Mouse (Mus musculus): Measurements from ENCODE around the gene Prpf3. TPM values are rescaled to one million over a fixed set of nuclear protein-coding genes. Genes with fewer than 3 reads are reported as not detected.

The Prpf3 gene
- polyA plus RNA-seq, 1 experiment from 2014 or later, result 51.5 TPM

DNA sequence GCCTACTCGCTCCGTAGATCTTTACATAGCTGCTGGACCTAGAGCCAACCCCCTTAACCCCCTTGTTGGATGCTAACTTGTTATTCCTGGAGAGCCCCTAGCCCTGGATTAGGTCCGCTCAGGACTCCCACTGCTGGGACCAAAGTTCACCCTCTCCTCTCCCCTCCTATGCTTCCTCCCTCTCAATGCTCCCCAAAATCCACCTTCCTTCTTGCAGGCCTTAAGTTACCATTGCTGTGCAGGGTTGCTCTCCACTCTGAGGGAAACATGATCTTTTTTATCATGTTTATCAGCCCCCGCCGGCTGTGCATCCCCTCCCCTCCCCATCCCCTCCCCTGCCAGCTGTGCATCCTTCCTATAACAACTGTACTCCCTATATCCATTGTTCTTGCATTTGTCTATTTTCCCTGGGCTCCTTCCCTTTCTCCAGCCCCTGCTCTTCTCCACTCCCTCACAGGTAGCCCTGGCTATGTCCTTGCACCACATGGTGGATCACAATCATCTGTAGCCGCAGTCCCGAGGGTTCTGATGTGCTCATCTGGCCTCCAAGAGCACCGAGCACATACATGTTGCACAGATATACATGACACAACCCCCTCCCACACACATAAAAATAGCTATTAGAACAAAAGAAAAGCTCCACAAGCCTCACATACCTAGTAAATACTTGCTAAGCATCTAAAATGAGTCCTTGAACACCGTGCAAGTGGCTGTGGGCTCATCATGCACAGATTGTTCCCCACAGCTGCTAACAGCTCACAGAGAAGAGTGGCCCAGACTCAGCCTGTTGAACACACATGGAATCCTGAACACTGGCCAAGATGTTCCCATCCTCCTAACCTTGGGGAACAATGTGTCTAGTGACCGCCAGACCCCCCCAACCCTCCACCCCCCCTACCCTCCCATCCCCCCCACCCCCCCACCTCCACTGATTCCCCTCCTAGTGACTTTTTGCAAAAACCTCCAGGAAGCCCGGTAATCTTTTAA is 36.7 kb upstream of the Prpf3 start:
- Histone ChIP-seq H3K4me3 (peak overlapping the region; percentile 77), H3K36me3 (peaks cover 8% of the 10 kb centered on the region), H3K27me3 (ENCODE audit: insufficient read depth, poor library complexity, severe bottlenecking) (no peaks in the 10 kb centered on the region), H3K27ac (peak overlapping the region; percentile 87), H3K9me3 (no peaks in the 10 kb centered on the region), H3K4me1 (replicated peaks) (peaks cover 44% of the 10 kb centered on the region)
- 38% methylated on average over 11 of the region's 11 CpGs for WGBS
- no peak for DNase-seq (ENCODE audit: low spot score)

DNA sequence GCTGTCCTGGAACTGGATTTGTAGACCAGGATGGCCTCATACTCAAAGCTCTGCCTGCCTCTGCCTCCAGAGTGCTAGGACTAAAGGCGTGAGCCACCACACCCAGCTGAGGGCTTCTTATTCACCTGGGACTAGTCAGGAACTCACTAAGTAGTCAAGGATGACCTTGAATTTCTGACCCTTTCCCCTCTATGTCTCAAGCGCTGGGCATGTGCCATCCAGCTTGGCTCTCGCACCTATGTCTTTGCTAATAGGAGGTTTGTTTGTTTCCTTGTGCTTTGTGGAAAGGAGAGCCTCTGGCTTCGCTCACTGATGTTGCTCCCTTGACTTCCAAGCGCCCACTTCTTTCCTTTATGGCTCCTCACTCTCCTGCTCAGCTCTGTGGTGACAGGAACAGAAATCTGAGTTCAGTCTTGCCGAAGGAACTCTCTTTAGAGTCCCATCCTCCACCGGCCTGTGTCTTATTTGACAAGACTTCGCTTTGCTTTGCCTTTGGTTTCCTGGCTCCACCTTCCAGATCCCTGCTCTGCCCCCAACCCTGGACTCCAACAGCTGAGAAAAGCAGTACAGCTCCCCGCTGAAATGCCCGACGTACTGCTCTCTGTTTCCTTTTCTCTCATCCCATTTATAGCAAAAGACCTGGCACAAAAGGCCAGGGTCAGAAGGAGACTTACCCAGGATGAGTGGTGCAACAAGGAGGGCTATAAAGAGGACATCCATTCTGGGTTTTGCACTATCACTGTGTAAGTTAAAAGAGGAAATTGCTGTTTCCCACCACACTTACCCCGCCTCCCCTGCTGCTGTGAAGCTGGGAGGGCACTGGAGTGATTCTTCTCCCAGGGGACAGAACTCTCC is 35.8 kb upstream of the Prpf3 start, which contains the start of gene BC028528:
BC028528 (minus strand) TSS at position 795 of the 855 bp plus-strand sequence.
- peaks cover 44% of the 10 kb centered on the region for H3K4me1 ChIP-seq (replicated peaks)
- H3K27ac ChIP-seq, result peak within 1 kb of the TSS; percentile 87
- H3K4me3 ChIP-seq, result peak within 1 kb of the TSS; percentile 77
- no peaks in the 10 kb centered on the region for H3K27me3 ChIP-seq (ENCODE audit: insufficient read depth, poor library complexity, severe bottlenecking)
- DNase-seq (ENCODE audit: low spot score), result peak; percentile 34
- 21% methylated on average over 12 of the region's 12 CpGs for WGBS
- no peaks in the 10 kb centered on the region for H3K9me3 ChIP-seq
- H3K36me3 ChIP-seq, result peaks cover 7% of the 10 kb centered on the region; the same call in 1 of the 2 replicates

DNA sequence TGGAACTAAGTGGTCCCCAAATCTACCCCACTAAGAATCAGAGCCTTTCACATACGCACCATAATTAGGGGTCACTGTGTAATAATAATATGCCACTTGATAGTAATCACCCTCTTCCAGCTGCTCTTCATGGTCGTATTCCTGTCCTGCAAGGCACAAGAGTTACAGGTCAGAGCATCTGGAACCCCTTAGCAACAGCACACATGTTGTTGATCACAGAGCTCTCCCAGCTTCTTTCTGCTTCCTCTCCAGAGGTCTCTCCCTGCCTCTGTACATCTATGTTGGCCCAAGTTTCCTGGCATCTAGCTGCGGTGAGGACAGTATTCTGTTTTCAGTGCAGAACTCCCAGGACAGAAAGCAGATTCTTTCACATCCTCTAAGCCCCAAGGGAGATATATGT is 34.0 kb upstream of the Prpf3 start:
- 76% methylated on average over 3 of the region's 3 CpGs for WGBS
- H3K27me3 ChIP-seq (ENCODE audit: insufficient read depth, poor library complexity, severe bottlenecking), result no peaks in the 10 kb centered on the region
- H3K36me3 ChIP-seq, result no peaks in the 10 kb centered on the region
- peaks cover 33% of the 10 kb centered on the region for H3K4me1 ChIP-seq (replicated peaks)
- no peak overlapping the region for H3K27ac ChIP-seq
- DNase-seq (ENCODE audit: low spot score), result no peak
- H3K4me3 ChIP-seq, result no peak overlapping the region
- no peaks in the 10 kb centered on the region for H3K9me3 ChIP-seq

DNA sequence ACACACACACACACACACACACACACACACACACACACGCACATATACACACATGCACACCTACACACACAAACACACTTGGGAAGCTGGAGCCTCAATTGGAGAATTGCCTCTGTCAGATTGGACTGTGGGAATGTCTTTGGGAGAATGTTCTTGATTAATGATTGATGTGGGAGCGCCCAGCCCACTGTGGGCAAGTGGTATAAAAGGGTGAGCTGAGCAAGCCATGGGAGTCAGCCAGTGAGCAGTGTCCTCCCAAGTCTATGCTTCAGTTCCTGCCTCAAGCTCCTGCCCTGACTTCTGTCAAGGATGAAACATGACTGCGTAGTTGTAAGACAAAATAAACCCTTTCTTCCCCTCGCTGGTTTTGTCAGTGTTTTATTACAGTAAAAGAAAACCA is 31.9 kb upstream of the Prpf3 start:
- 83% methylated on average over 4 of the region's 4 CpGs for WGBS

DNA sequence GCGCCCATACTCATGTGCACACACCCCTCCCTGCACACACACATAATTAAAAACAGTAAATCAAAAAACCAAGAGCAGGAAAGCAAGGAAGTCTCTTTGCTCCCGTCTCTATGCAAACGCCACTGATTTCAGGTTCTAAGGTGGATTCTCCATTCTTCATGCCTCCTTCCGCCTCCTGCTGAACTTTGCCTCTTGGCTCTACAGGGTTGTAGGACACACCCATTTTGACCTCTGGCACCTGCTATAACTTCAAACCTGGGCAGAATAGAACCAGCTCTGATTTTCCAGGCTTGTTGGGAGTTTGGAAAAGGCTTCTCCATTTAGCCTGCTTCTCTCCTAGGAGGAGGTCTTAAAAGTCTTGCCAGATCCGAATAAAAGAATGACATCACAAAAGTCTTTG is 28.7 kb upstream of the Prpf3 start:
- Histone ChIP-seq H3K9me3 (no peaks in the 10 kb centered on the region), H3K27ac (no peak overlapping the region), H3K4me1 (replicated peaks) (peaks cover 22% of the 10 kb centered on the region), H3K4me3 (no peak overlapping the region), H3K36me3 (no peaks in the 10 kb centered on the region), H3K27me3 (ENCODE audit: insufficient read depth, poor library complexity, severe bottlenecking) (peaks cover 3% of the 10 kb centered on the region; the same call in 1 of the 2 replicates)
- 86% methylated on average over 5 of the region's 5 CpGs for WGBS
- DNase-seq (ENCODE audit: low spot score), result no peak

More for the DNA sequence above, 31.9 kb upstream of the Prpf3 start:
- H3K4me1 ChIP-seq (replicated peaks), result peaks cover 23% of the 10 kb centered on the region
- H3K27ac ChIP-seq, result no peak overlapping the region
- no peaks in the 10 kb centered on the region for H3K36me3 ChIP-seq
- H3K9me3 ChIP-seq, result no peaks in the 10 kb centered on the region
- no peaks in the 10 kb centered on the region for H3K27me3 ChIP-seq (ENCODE audit: insufficient read depth, poor library complexity, severe bottlenecking)
- no peak for DNase-seq (ENCODE audit: low spot score)
- no peak overlapping the region for H3K4me3 ChIP-seq

DNA sequence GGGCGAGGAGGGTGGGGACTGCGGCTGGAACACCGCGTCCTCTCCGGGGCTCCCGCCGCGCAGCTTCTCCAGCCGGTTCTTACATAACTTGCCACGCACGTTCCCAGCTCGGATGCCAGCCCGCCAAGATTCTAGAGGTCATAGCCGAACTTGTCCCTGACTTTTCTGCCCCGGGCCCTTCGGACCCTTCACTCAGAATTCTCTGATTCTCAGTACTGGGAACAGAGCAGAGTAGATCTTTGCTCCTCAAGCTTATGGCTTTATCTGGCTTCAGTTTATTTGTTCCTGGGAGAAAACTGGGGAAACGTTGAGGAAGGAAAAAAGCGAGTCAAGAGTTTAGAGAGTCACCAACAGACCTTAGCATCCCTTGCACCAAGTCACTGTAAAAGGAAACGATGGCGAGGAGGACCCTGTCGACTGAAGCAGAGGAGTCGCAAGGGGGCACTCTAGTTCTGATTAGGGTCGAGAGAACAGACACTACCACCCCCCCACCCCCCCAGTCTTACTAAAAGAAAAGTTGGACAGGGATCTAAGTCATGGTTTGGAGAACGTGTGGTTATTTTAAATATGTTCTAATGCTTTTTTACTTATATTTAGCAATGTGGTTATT is 27.2 kb upstream of the Prpf3 start:
- 2% methylated on average over 24 of the region's 24 CpGs for WGBS
- peaks cover 22% of the 10 kb centered on the region for H3K4me1 ChIP-seq (replicated peaks)
- H3K27me3 ChIP-seq (ENCODE audit: insufficient read depth, poor library complexity, severe bottlenecking), result peaks cover 3% of the 10 kb centered on the region; the same call in 1 of the 2 replicates
- DNase-seq (ENCODE audit: low spot score), result peak; percentile 61
- H3K4me3 ChIP-seq, result peak overlapping the region; percentile 67
- H3K27ac ChIP-seq, result peak overlapping the region; percentile 81
- H3K9me3 ChIP-seq, result no peaks in the 10 kb centered on the region
- H3K36me3 ChIP-seq, result no peaks in the 10 kb centered on the region

DNA sequence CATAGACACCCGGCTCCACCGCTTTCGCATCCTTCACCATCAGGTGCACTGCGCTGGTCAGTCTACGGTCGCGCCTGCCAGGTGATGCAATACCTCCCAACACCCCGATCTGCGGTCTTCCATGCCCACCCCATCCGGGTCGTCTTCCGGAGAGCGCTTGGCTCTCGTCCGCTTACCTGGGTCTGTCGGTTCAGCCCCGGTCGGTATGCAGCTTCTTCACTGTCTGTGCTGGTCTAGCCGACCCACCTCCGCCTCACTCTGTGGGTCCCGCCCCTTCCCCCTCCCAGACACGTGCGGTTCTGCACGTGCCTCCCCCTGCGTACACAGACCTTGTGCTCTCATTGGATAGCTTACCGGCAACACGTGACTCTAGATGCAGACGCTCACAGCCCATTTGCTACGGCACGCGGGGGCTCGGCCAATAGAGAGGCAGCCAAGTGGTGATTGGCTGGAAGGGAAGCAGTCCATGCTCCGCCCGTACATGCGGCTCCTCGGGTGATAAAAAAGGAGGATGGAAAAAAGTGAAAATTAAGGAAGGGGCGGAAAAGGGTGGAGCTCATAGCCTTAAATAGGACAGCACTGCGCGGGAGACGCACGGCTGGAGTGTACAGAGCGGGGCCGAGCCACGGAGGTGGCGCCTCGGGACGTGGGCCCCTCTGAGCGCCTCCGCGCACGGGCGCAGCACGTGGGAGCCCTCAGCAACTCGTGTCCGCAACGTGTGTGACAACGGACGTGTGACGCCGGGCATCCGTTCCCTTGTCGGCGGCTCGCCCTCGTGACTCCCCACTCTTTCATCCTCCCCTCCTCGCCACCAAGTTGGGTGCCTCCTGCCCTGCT is 26.5 kb upstream of the Prpf3 start, which contains the start of gene Ciart:
Ciart (minus strand) TSS at position 273 of the 837 bp plus-strand sequence.
- Histone ChIP-seq H3K4me3 (peak within 1 kb of the TSS; percentile 67), H3K27me3 (ENCODE audit: insufficient read depth, poor library complexity, severe bottlenecking) (peaks cover 3% of the 10 kb centered on the region; the same call in 1 of the 2 replicates), H3K27ac (peak within 1 kb of the TSS; percentile 81), H3K4me1 (replicated peaks) (peaks cover 22% of the 10 kb centered on the region), H3K36me3 (no peaks in the 10 kb centered on the region), H3K9me3 (no peaks in the 10 kb centered on the region)
- 1% methylated on average over 66 of the region's 66 CpGs for WGBS
- DNase-seq (ENCODE audit: low spot score), result peak; percentile 96

DNA sequence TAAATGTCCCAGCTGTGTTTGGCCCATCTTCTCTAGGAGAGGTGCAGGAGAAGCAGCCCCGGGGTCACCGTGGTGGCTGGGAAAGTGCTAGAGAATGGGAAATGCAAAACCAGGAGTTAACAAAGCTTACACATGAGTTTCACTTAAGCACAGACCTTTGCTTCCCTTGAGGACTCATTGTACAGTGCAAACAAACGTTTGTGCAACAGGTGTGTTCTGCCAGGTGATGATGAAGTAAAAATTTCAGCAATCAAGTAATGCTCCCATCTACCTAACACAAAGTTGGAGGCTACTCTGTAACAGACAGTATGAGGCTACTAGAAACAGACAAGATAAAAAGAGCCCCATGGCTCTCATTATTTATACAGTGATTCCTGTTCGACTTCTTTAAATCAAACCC is 23.4 kb upstream of the Prpf3 start:
- H3K27ac ChIP-seq, result no peak overlapping the region
- H3K36me3 ChIP-seq, result no peaks in the 10 kb centered on the region
- DNase-seq (ENCODE audit: low spot score), result no peak
- 91% methylated on average over 4 of the region's 4 CpGs for WGBS
- H3K27me3 ChIP-seq (ENCODE audit: insufficient read depth, poor library complexity, severe bottlenecking), result peaks cover 3% of the 10 kb centered on the region; the same call in 1 of the 2 replicates
- H3K4me1 ChIP-seq (replicated peaks), result peaks cover 22% of the 10 kb centered on the region
- H3K4me3 ChIP-seq, result no peak overlapping the region
- no peaks in the 10 kb centered on the region for H3K9me3 ChIP-seq

DNA sequence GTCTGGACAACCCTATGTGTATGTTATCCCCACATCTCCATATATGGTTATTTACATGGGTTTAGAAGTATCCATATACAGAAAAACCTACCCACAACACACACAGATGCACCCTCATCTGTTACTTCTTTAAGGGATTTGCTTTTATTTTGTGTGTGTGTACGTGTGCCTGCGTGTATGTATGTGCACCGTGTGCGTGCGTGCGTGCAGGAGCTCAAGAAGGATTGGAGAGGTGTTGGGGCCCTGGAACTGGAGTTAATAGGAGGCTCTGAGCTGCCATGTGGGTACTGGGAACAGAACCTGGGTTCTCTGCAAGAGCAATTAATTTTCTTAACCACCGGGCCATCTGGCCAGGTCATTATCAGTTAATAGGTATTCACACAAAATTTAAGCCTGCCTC is 16.4 kb upstream of the Prpf3 start:
- H3K4me3 ChIP-seq, result peak overlapping the region; percentile 80
- no peaks in the 10 kb centered on the region for H3K27me3 ChIP-seq (ENCODE audit: insufficient read depth, poor library complexity, severe bottlenecking)
- WGBS, result 75% methylated on average over 7 of the region's 7 CpGs
- peaks cover 32% of the 10 kb centered on the region for H3K36me3 ChIP-seq
- no peak for DNase-seq (ENCODE audit: low spot score)
- H3K9me3 ChIP-seq, result no peaks in the 10 kb centered on the region
- H3K4me1 ChIP-seq (replicated peaks), result peaks cover 21% of the 10 kb centered on the region
- H3K27ac ChIP-seq, result peak overlapping the region; percentile 62; the same call in 1 of the 2 replicates

DNA sequence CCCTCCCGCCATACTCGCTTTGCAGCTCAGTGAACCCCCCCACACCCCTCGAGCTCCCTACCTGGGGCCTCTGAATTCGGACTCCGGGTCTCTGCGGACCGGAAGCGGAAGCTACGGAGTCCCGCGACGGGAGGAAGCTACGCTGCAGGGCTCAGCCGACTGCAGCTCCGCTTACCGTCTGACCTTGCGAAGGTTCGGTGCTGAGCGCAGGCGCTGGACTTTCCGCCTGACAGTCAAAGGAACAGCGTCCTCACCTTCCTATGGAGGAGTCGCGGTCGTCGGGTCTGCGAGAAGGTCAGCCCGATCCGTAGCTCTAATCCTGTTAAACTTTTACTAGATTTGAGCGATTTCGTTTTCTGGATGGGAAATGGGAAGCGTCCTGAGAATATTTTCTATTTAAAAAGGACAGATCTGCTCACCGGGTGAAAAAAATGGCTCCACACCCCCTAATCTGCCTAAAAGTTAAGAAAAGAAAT is 15.7 kb upstream of the Prpf3 start, which contains the start of gene Mrps21:
Mrps21 (minus strand) TSS at position 128 of the 476 bp plus-strand sequence.
- Histone ChIP-seq H3K4me3 (peak within 1 kb of the TSS; percentile 80), H3K27me3 (ENCODE audit: insufficient read depth, poor library complexity, severe bottlenecking) (no peaks in the 10 kb centered on the region), H3K27ac (peak within 1 kb of the TSS; percentile 89), H3K4me1 (replicated peaks) (peaks cover 21% of the 10 kb centered on the region), H3K36me3 (peaks cover 39% of the 10 kb centered on the region), H3K9me3 (no peaks in the 10 kb centered on the region)
- under 1% methylated on average over 33 of the region's 33 CpGs for WGBS
- peak; percentile 90 for DNase-seq (ENCODE audit: low spot score)

DNA sequence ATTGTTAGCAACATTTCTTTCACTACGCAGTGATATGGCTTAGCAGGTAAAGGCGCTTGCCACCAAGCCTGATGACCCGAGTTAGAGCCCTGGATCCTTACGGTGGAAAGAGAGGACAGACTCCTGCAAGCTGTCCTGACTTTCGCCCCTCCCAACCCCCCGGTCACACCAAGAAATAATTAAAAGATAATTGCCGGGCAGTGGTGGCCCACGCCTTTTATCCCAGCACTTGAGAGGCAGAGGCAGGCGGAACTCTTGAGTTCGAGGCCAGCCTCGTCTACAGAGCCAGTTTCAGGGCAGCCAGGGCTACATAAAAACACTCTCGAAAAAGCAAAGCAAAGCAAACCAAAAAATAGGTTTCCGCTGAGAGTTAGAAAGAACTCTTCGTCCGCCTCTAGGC is 15.3 kb upstream of the Prpf3 start:
- peak overlapping the region; percentile 80 for H3K4me3 ChIP-seq
- H3K9me3 ChIP-seq, result no peaks in the 10 kb centered on the region
- 9% methylated on average over 15 of the region's 15 CpGs for WGBS
- peak overlapping the region; percentile 89 for H3K27ac ChIP-seq
- H3K36me3 ChIP-seq, result peaks cover 43% of the 10 kb centered on the region
- no peak for DNase-seq (ENCODE audit: low spot score)
- H3K4me1 ChIP-seq (replicated peaks), result peaks cover 21% of the 10 kb centered on the region
- no peaks in the 10 kb centered on the region for H3K27me3 ChIP-seq (ENCODE audit: insufficient read depth, poor library complexity, severe bottlenecking)
